Mouse (Mus musculus): Measurements from ENCODE around the gene AI837181. TPM values are rescaled to one million over a fixed set of nuclear protein-coding genes. Genes with fewer than 3 reads are reported as not detected.
"Not testable (repeated sequence)": the region's sequence is repeated elsewhere in the genome, so short reads cannot be mapped to it uniquely, and the experiment has no call there.

AI837181 gene
- polyA plus RNA-seq (2016; fragmentation: Nextera tagmentation; extraction: Ambion mirVana) = 53.8 and 63.9 TPM in 2 replicates

DNA sequence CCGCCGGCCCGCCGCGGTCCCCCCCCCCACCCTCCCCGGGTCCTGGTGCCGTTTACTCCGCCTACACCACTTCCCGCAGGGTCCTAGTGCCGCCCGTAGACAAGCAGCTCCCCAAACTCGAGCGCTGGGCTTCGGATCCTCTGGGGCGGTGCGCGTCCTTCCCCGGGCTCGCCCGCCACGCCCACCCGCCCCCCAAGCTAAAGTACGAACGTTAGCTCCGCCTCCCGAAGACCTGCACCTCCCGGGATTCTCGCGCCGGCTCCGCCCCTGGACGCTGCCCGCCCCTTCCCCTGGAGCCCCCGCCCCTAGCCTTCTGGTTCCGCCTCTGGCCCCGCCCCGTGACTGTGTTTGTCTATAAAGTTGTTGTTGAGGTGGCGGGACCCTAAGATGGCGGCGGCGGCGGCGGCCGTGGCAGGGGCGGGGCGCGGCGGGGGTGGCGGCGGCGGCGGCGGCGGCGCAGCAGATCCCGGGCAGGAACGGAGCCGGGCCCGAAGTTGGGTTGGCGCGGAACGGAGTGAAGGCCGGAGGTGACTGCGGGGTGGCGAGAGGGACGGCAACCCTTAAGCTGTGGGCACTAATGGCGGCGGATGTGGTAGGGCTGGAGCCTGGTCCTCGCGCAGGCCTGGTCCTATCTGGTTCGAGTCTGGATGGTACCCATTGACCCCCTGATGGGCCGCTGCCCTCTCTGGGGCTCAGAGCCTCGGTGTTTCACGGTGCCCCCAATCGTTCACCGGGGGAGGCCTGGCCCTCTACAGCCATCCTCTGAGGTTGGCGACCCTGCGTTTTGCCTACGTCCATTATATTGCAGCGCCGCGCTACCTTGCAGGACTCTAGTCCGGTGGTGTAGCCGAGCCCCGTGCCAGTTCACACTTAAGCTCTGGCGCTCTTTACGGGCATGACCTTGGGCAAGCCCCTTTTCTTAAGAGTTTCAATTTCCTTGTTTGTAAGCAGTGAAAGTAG lies at the start of gene AI837181, which contains the start of gene Drap1:
Gene AI837181 (plus strand): TSS at position 363 of the 960 bp plus-strand sequence.
Gene Drap1 (minus strand): TSS at position 198 of the 960 bp plus-strand sequence.
- Histone ChIP-seq H3K4me3 (peak within 1 kb of the TSS; percentile 90), H3K36me3 (peaks cover 57% of the 10 kb centered on the region), H3K27me3 (ENCODE audit: insufficient read depth, poor library complexity, severe bottlenecking) (no peaks in the 10 kb centered on the region), H3K27ac (peak within 1 kb of the TSS; percentile 98), H3K9me3 (no peaks in the 10 kb centered on the region), H3K4me1 (replicated peaks) (peaks cover 42% of the 10 kb centered on the region)
- under 1% methylated on average over 87 of the region's 87 CpGs for WGBS
- peak; percentile 97 for DNase-seq (ENCODE audit: low spot score)

DNA sequence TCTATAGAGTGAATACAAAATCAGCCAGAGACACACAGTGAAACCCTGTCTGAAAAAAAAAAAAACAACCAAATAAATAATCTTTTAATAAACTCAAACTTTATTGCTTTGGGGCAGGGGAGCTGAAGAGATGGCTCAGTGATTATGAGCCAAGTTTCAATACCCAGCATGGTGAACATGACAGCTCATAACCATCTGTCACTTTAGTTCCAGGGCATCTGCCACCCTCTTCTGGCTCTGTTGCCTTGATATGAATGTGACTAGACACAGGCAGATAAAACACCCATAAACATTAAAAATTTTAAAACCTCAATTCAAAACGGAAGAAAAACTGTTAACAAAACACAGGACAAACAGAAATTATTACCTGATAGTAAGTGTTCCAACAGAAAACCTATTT lies 47.5 kb upstream of the AI837181 start:
- WGBS = 96% methylated on average over 1 of the region's 1 CpGs
- peaks cover 92% of the 10 kb centered on the region for H3K36me3 ChIP-seq

GRCm38 (mm10) chr19:5383326-5383725 lies 41.6 kb upstream of the AI837181 start:
- H3K4me1 ChIP-seq (replicated peaks) = peaks cover 21% of the 10 kb centered on the region
- H3K36me3 ChIP-seq = peaks cover 81% of the 10 kb centered on the region
- no peak overlapping the region for H3K4me3 ChIP-seq
- no peak overlapping the region for H3K27ac ChIP-seq
- no peaks in the 10 kb centered on the region for H3K27me3 ChIP-seq (ENCODE audit: insufficient read depth, poor library complexity, severe bottlenecking)
- WGBS = 94% methylated on average over 12 of the region's 12 CpGs
- H3K9me3 ChIP-seq = no peaks in the 10 kb centered on the region
- DNase-seq (ENCODE audit: low spot score) = no peak

More for the DNA sequence above, 47.5 kb upstream of the AI837181 start:
- no peak overlapping the region for H3K27ac ChIP-seq
- H3K27me3 ChIP-seq (ENCODE audit: insufficient read depth, poor library complexity, severe bottlenecking) = no peaks in the 10 kb centered on the region
- no peak for DNase-seq (ENCODE audit: low spot score)
- H3K9me3 ChIP-seq = no peaks in the 10 kb centered on the region
- H3K4me3 ChIP-seq = no peak overlapping the region
- no peaks in the 10 kb centered on the region for H3K4me1 ChIP-seq (replicated peaks)

DNA sequence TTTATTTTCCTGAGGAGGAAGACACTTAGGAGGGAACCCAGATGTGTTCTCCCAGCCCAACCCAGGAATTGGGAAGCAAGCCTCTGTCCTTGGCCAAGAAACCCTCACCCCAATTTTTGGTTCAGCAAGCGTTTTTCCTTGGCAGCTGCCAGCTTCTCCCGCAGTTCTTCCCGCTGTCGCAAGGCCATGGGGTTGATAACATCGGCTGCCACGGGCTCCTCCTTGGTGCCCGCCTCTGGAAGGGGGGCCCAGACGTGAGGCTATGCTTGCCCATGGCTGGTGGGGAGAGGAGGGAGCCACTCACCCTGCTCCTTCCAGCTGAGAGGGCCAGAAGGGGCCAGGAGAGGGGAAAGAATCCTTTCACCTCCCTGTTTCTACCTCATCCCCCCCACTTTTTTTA lies 40.2 kb upstream of the AI837181 start:
- Histone ChIP-seq H3K4me1 (replicated peaks) (peaks cover 30% of the 10 kb centered on the region), H3K9me3 (no peaks in the 10 kb centered on the region), H3K27me3 (ENCODE audit: insufficient read depth, poor library complexity, severe bottlenecking) (no peaks in the 10 kb centered on the region), H3K4me3 (no peak overlapping the region), H3K36me3 (peaks cover 67% of the 10 kb centered on the region), H3K27ac (no peak overlapping the region)
- no peak for DNase-seq (ENCODE audit: low spot score)
- WGBS = 92% methylated on average over 8 of the region's 8 CpGs

DNA sequence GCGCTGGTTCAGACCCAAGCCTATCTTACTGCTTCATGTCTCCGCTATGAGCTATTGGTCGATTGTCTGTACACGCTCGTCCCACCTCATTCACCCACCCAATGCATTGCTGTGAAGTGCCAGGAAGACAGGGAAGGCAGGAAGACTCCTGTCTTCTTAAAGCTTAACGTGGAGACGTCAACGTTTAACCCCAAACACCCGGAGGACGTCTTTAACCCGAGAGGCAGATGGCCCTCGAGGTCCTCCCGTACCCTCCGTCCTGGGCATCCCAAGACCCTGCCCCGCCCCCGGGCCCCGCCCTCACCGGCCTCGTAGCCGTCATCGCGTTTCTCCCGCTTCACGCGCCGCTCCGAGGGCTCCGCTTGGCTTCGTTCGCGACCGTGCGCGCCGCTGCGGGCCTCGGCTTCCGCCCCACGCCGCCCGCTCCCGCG lies 36.9 kb upstream of the AI837181 start:
- H3K4me1 ChIP-seq (replicated peaks) = peaks cover 39% of the 10 kb centered on the region
- DNase-seq (ENCODE audit: low spot score) = no peak
- peak overlapping the region; percentile 93 for H3K27ac ChIP-seq
- under 1% methylated on average over 43 of the region's 43 CpGs for WGBS
- H3K9me3 ChIP-seq = no peaks in the 10 kb centered on the region
- peak overlapping the region; percentile 100 for H3K4me3 ChIP-seq
- peaks cover 34% of the 10 kb centered on the region for H3K36me3 ChIP-seq
- H3K27me3 ChIP-seq (ENCODE audit: insufficient read depth, poor library complexity, severe bottlenecking) = no peaks in the 10 kb centered on the region

DNA sequence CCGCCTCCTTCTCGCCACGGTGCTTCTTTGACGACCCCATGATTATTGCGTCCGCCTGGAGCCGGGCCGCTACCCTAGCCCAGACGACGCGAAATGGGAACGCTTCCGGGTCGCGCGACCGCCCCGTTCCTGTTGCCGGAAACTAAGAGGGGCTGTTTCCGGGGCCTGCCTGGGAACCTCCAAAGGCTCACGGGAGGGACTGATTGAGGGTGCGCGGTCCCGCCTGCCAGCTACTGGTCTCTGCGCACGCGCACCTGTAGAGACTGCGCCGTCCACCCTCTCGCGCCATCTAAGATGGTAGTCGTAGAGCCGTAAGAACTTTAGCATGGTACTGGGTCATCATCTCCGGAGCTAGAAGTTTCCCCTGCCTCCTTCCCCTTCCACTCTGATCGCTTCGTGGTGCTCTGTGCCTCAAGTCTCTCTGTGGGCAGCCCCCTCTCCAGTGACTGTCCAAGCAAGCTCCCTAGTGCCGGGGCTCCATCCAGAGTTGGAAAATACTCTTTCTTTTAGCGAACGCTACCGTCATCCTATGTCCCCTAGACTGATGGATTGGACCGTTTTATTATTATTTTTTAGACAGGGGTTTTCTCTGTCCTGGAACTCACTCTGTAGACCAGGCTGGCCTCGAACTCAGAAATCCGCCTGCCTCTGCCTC lies 36.2 kb upstream of the AI837181 start, which contains the start of gene Sart1:
Gene Sart1 (minus strand): TSS at position 116 of the 655 bp plus-strand sequence.
- Histone ChIP-seq H3K36me3 (peaks cover 27% of the 10 kb centered on the region), H3K27me3 (ENCODE audit: insufficient read depth, poor library complexity, severe bottlenecking) (no peaks in the 10 kb centered on the region), H3K27ac (peak within 1 kb of the TSS; percentile 93), H3K9me3 (no peaks in the 10 kb centered on the region), H3K4me1 (replicated peaks) (peaks cover 39% of the 10 kb centered on the region), H3K4me3 (peak within 1 kb of the TSS; percentile 100)
- DNase-seq (ENCODE audit: low spot score) = peak; percentile 95
- WGBS = 3% methylated on average over 43 of the region's 43 CpGs

- Histone ChIP-seq H3K4me1 (replicated peaks) (peaks cover 41% of the 10 kb centered on the region), H3K36me3 (peaks cover 18% of the 10 kb centered on the region), H3K27ac (peak overlapping the region; percentile 93), H3K27me3 (ENCODE audit: insufficient read depth, poor library complexity, severe bottlenecking) (no peaks in the 10 kb centered on the region), H3K4me3 (peak overlapping the region; percentile 100), H3K9me3 (no peaks in the 10 kb centered on the region)
- 50% methylated on average over 12 of the region's 12 CpGs for WGBS
- DNase-seq (ENCODE audit: low spot score) = no peak
Measured at GRCm38 (mm10) chr19:5389647-5390046, 35.3 kb upstream of the AI837181 start.

GRCm38 (mm10) chr19:5390416-5390815 lies 34.5 kb upstream of the AI837181 start:
- Histone ChIP-seq H3K4me1 (replicated peaks) (peaks cover 41% of the 10 kb centered on the region), H3K9me3 (no peaks in the 10 kb centered on the region), H3K27ac (peak overlapping the region; percentile 93; the same call in 1 of the 2 replicates), H3K4me3 (peak overlapping the region; percentile 100; the same call in 1 of the 2 replicates), H3K27me3 (ENCODE audit: insufficient read depth, poor library complexity, severe bottlenecking) (no peaks in the 10 kb centered on the region), H3K36me3 (peaks cover 10% of the 10 kb centered on the region)
- DNase-seq (ENCODE audit: low spot score) = no peak
- WGBS = 89% methylated on average over 8 of the region's 8 CpGs

- Histone ChIP-seq H3K27ac (no peak overlapping the region), H3K9me3 (no peaks in the 10 kb centered on the region), H3K4me3 (no peak overlapping the region), H3K4me1 (replicated peaks) (peaks cover 24% of the 10 kb centered on the region), H3K27me3 (ENCODE audit: insufficient read depth, poor library complexity, severe bottlenecking) (no peaks in the 10 kb centered on the region), H3K36me3 (no peaks in the 10 kb centered on the region)
- WGBS = 79% methylated on average over 4 of the region's 4 CpGs
- DNase-seq (ENCODE audit: low spot score) = no peak
Measured at GRCm38 (mm10) chr19:5392892-5393291, 32.1 kb upstream of the AI837181 start.

- 53% methylated on average over 10 of the region's 10 CpGs for WGBS
- no peaks in the 10 kb centered on the region for H3K36me3 ChIP-seq
- DNase-seq (ENCODE audit: low spot score) = no peak
Measured at GRCm38 (mm10) chr19:5394168-5394567, 30.8 kb upstream of the AI837181 start.

DNA sequence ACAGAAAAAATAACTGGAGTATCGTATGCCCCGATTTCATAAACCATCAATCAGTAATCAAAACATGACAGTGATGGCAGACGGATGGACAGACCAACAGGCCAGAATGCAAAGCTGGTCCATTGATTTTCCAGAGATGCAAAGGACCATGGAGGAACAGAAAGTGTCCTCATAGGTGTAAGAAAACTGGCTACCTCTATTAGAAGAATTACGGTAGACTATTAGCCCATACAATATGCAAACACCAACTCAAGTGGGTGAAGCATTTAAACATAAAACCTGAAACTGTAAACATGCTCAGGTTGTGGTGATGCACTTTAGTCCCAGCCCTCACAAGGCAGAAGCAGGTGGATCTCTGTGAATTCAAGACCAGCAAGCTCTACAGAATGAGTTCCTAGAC lies 29.6 kb upstream of the AI837181 start:
- H3K36me3 ChIP-seq = no peaks in the 10 kb centered on the region
- H3K27ac ChIP-seq = no peak overlapping the region
- no peaks in the 10 kb centered on the region for H3K9me3 ChIP-seq
- no peaks in the 10 kb centered on the region for H3K27me3 ChIP-seq (ENCODE audit: insufficient read depth, poor library complexity, severe bottlenecking)
- WGBS = 66% methylated on average over 4 of the region's 4 CpGs
- DNase-seq (ENCODE audit: low spot score) = no peak
- peaks cover 5% of the 10 kb centered on the region for H3K4me1 ChIP-seq (replicated peaks)
- no peak overlapping the region for H3K4me3 ChIP-seq

More at GRCm38 (mm10) chr19:5394168-5394567, 30.8 kb upstream of the AI837181 start:
- Histone ChIP-seq H3K4me3 (no peak overlapping the region; the same call in 1 of the 2 replicates), H3K27me3 (ENCODE audit: insufficient read depth, poor library complexity, severe bottlenecking) (no peaks in the 10 kb centered on the region), H3K4me1 (replicated peaks) (peaks cover 17% of the 10 kb centered on the region), H3K27ac (no peak overlapping the region), H3K9me3 (no peaks in the 10 kb centered on the region)

- not testable (repeated sequence) for DNase-seq (ENCODE audit: low spot score); H3K9me3 ChIP-seq; H3K36me3 ChIP-seq; H3K27ac ChIP-seq; H3K27me3 ChIP-seq (ENCODE audit: insufficient read depth, poor library complexity, severe bottlenecking)
- H3K4me3 ChIP-seq = 0 out of 2 replicates have a peak overlapping the region, but pooled peaks have one; percentile 16
- 72% methylated on average over 4 of the region's 4 CpGs for WGBS
- peaks cover 11% of the 10 kb centered on the region for H3K4me1 ChIP-seq (replicated peaks)
Measured at GRCm38 (mm10) chr19:5401073-5401472, 23.9 kb upstream of the AI837181 start.
